Mouse (Mus musculus): ENCODE results near the gene Cd86. TPM values are rescaled to one million over a fixed set of nuclear protein-coding genes. Genes with fewer than 3 reads are reported as not detected.

Cd86 gene
- polyA plus RNA-seq, 1 experiment from 2014 or later: 9.3 TPM

GRCm38 (mm10) chr16:36631607-36632006, 34.3 kb downstream of the Cd86 start:
- 65% methylated on average over 5 of the region's 5 CpGs for whole genome bisulfite sequencing (ENCODE audit: insufficient replicate concordance)
- H3K9me3 ChIP-seq (replicated peaks; ENCODE audit: control insufficient read depth, low read length): no peaks in the 10 kb centered on the region

DNA sequence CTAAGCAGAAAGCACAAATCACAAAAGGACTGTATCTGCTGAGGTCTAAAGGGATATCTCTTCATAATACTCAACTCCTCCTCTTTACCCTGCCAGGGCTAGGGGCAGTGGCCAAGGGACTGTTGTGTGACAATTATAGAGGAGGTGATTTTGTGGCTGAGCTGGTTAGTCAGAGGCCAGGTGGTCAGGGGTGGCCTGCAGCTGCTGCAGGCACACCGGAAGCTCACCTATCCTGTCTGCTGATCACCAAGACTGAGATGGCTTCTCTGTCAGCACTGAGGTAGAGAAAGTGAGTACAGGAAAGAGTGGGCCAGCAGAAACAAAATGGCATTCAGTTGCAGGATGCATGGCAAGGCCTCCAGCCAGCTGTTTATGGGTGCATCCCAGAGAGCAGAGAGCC, 38.1 kb downstream of the Cd86 start:
- H3K4me3 ChIP-seq (ENCODE audit: low read depth, low read length): no peak overlapping the region
- 67% methylated on average over 1 of the region's 1 CpGs for WGBS (ENCODE audit: insufficient replicate concordance)

More at GRCm38 (mm10) chr16:36631607-36632006, 34.3 kb downstream of the Cd86 start:
- H3K9ac ChIP-seq (ENCODE audit: low read depth, low read length): no peak overlapping the region
- H3K36me3 ChIP-seq (ENCODE audit: control insufficient read depth, insufficient read depth): no peaks in the 10 kb centered on the region
- H3K27me3 ChIP-seq (ENCODE audit: control insufficient read depth, insufficient read depth, low read depth, low read length): no peaks in the 10 kb centered on the region
- H3K4me1 ChIP-seq (ENCODE audit: control insufficient read depth, low read depth, low read length): no peaks in the 10 kb centered on the region
- H3K4me2 ChIP-seq (ENCODE audit: low read depth, low read length): no peak overlapping the region
- no peak overlapping the region for H3K27ac ChIP-seq (ENCODE audit: low read length)
- no peak for ATAC-seq (ENCODE audit: low read depth)
- no peak overlapping the region for H3K4me3 ChIP-seq (ENCODE audit: low read depth, low read length)

GRCm38 (mm10) chr16:36626567-36627197, 39.2 kb downstream of the Cd86 start:
- peak; percentile 32; the same call in 1 of the 2 replicates for ATAC-seq (ENCODE audit: low read depth)
- Histone ChIP-seq H3K9ac (ENCODE audit: low read depth, low read length) (no peak overlapping the region), H3K27ac (ENCODE audit: low read length) (no peak overlapping the region), H3K4me3 (ENCODE audit: low read depth, low read length) (no peak overlapping the region), H3K36me3 (ENCODE audit: control insufficient read depth, insufficient read depth) (no peaks in the 10 kb centered on the region), H3K27me3 (ENCODE audit: control insufficient read depth, insufficient read depth, low read depth, low read length) (no peaks in the 10 kb centered on the region), H3K4me1 (ENCODE audit: control insufficient read depth, low read depth, low read length) (no peaks in the 10 kb centered on the region), H3K4me2 (ENCODE audit: low read depth, low read length) (no peak overlapping the region), H3K9me3 (replicated peaks; ENCODE audit: control insufficient read depth, low read length) (no peaks in the 10 kb centered on the region)
- WGBS (ENCODE audit: insufficient replicate concordance): 51% methylated on average over 5 of the region's 5 CpGs

More for the DNA sequence above, 38.1 kb downstream of the Cd86 start:
- H3K27me3 ChIP-seq (ENCODE audit: control insufficient read depth, insufficient read depth, low read depth, low read length): no peaks in the 10 kb centered on the region
- no peaks in the 10 kb centered on the region for H3K36me3 ChIP-seq (ENCODE audit: control insufficient read depth, insufficient read depth)
- no peaks in the 10 kb centered on the region for H3K4me1 ChIP-seq (ENCODE audit: control insufficient read depth, low read depth, low read length)
- no peak overlapping the region for H3K4me2 ChIP-seq (ENCODE audit: low read depth, low read length)
- no peaks in the 10 kb centered on the region for H3K9me3 ChIP-seq (replicated peaks; ENCODE audit: control insufficient read depth, low read length)
- no peak for ATAC-seq (ENCODE audit: low read depth)
- no peak overlapping the region for H3K9ac ChIP-seq (ENCODE audit: low read depth, low read length)
- H3K27ac ChIP-seq (ENCODE audit: low read length): no peak overlapping the region

DNA sequence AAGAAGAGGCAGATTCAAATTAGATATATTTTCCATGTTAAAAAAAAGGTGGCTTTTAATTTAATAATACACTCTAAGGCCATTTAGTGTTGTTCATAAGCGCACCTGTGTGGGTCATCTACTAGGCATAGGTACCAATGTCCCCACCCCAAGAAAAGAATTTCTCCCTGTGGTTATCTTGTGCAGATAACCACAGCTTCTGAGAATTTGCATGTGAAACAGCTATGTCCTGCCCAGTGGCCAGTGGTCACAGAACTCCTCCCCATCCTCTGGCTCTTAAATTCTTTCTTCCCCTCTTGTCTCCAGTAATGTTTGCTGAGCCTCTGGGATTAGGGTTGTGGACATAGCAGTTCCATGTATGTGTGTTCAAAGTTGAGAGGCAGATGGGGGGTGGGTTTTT, 40.0 kb downstream of the Cd86 start:
- no peaks in the 10 kb centered on the region for H3K4me1 ChIP-seq (ENCODE audit: control insufficient read depth, low read depth, low read length)
- no peaks in the 10 kb centered on the region for H3K27me3 ChIP-seq (ENCODE audit: control insufficient read depth, insufficient read depth, low read depth, low read length)
- H3K9me3 ChIP-seq (replicated peaks; ENCODE audit: control insufficient read depth, low read length): no peaks in the 10 kb centered on the region
- H3K4me3 ChIP-seq (ENCODE audit: low read depth, low read length): no peak overlapping the region
- H3K27ac ChIP-seq (ENCODE audit: low read length): no peak overlapping the region
- ATAC-seq (ENCODE audit: low read depth): no peak
- no peak overlapping the region for H3K9ac ChIP-seq (ENCODE audit: low read depth, low read length)
- H3K4me2 ChIP-seq (ENCODE audit: low read depth, low read length): no peak overlapping the region
- H3K36me3 ChIP-seq (ENCODE audit: control insufficient read depth, insufficient read depth): no peaks in the 10 kb centered on the region
- 80% methylated on average over 1 of the region's 1 CpGs for WGBS (ENCODE audit: insufficient replicate concordance)

- Histone ChIP-seq H3K9ac (ENCODE audit: low read depth, low read length) (no peak overlapping the region), H3K36me3 (ENCODE audit: control insufficient read depth, insufficient read depth) (no peaks in the 10 kb centered on the region), H3K4me1 (ENCODE audit: control insufficient read depth, low read depth, low read length) (no peaks in the 10 kb centered on the region), H3K27ac (ENCODE audit: low read length) (no peak overlapping the region), H3K27me3 (ENCODE audit: control insufficient read depth, insufficient read depth, low read depth, low read length) (no peaks in the 10 kb centered on the region), H3K4me2 (ENCODE audit: low read depth, low read length) (no peak overlapping the region), H3K9me3 (replicated peaks; ENCODE audit: control insufficient read depth, low read length) (no peaks in the 10 kb centered on the region), H3K4me3 (ENCODE audit: low read depth, low read length) (no peak overlapping the region)
- WGBS (ENCODE audit: insufficient replicate concordance): 59% methylated on average over 3 of the region's 3 CpGs
- ATAC-seq (ENCODE audit: low read depth): no peak
Measured at GRCm38 (mm10) chr16:36622320-36622719, 43.6 kb downstream of the Cd86 start.

DNA sequence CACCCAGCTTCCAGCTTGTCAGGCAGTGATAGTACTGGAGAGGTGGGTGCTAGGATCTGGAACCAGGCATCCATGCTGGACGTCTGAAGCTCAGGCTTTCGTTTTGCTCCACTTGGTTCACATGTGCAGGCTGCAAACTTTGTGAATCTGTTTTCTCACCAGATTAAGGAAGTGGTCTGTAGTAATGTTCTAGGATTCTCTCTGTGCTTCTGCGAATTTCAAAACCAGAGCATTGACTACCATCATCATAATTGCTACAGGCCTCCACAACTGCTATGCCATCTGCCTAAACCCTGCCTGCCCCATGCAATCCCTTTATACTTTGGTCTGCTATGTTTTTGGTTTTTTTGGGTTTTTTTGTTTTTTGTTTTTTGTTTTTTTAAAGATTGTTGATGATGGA, 44.8 kb downstream of the Cd86 start:
- no peak overlapping the region for H3K9ac ChIP-seq (ENCODE audit: low read depth, low read length)
- WGBS (ENCODE audit: insufficient replicate concordance): 55% methylated on average over 3 of the region's 3 CpGs
- no peaks in the 10 kb centered on the region for H3K36me3 ChIP-seq (ENCODE audit: control insufficient read depth, insufficient read depth)
- ATAC-seq (ENCODE audit: low read depth): no peak
- no peaks in the 10 kb centered on the region for H3K4me1 ChIP-seq (ENCODE audit: control insufficient read depth, low read depth, low read length)
- H3K27ac ChIP-seq (ENCODE audit: low read length): no peak overlapping the region
- no peak overlapping the region for H3K4me3 ChIP-seq (ENCODE audit: low read depth, low read length)
- no peak overlapping the region for H3K4me2 ChIP-seq (ENCODE audit: low read depth, low read length)
- H3K27me3 ChIP-seq (ENCODE audit: control insufficient read depth, insufficient read depth, low read depth, low read length): no peaks in the 10 kb centered on the region
- H3K9me3 ChIP-seq (replicated peaks; ENCODE audit: control insufficient read depth, low read length): no peaks in the 10 kb centered on the region

DNA sequence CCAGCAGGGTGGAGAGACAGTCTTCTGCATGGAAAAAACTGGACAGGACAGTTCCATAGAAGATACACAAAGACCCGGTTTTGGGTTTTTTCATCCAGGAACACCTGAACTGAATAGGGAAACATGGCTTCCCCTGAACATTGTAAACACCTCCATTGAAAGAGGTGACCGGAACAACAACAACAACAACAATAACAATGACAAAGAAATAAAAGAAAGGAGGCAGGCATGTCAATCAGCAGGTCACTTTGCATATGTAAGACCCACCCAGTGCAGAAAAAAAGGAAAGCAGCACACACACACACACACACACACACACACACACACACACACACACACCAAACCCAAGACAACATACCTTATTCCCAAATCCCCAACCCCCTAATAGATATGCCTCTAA, 52.2 kb downstream of the Cd86 start:
- no peaks in the 10 kb centered on the region for H3K27me3 ChIP-seq (ENCODE audit: control insufficient read depth, insufficient read depth, low read depth, low read length)
- no peaks in the 10 kb centered on the region for H3K4me1 ChIP-seq (ENCODE audit: control insufficient read depth, low read depth, low read length)
- H3K4me2 ChIP-seq (ENCODE audit: low read depth, low read length): no peak overlapping the region
- no peaks in the 10 kb centered on the region for H3K9me3 ChIP-seq (replicated peaks; ENCODE audit: control insufficient read depth, low read length)
- no peaks in the 10 kb centered on the region for H3K36me3 ChIP-seq (ENCODE audit: control insufficient read depth, insufficient read depth)
- H3K9ac ChIP-seq (ENCODE audit: low read depth, low read length): no peak overlapping the region
- no peak for ATAC-seq (ENCODE audit: low read depth)
- WGBS (ENCODE audit: insufficient replicate concordance): 57% methylated on average over 2 of the region's 2 CpGs
- H3K4me3 ChIP-seq (ENCODE audit: low read depth, low read length): no peak overlapping the region
- H3K27ac ChIP-seq (ENCODE audit: low read length): no peak overlapping the region

GRCm38 (mm10) chr16:36602632-36603031, 63.2 kb downstream of the Cd86 start:
- Histone ChIP-seq H3K36me3 (ENCODE audit: control insufficient read depth, insufficient read depth) (no peaks in the 10 kb centered on the region), H3K9me3 (replicated peaks; ENCODE audit: control insufficient read depth, low read length) (no peaks in the 10 kb centered on the region), H3K4me2 (ENCODE audit: low read depth, low read length) (no peak overlapping the region), H3K9ac (ENCODE audit: low read depth, low read length) (no peak overlapping the region), H3K27ac (ENCODE audit: low read length) (no peak overlapping the region), H3K4me1 (ENCODE audit: control insufficient read depth, low read depth, low read length) (no peaks in the 10 kb centered on the region), H3K4me3 (ENCODE audit: low read depth, low read length) (no peak overlapping the region), H3K27me3 (ENCODE audit: control insufficient read depth, insufficient read depth, low read depth, low read length) (no peaks in the 10 kb centered on the region)
- no peak for ATAC-seq (ENCODE audit: low read depth)
- WGBS (ENCODE audit: insufficient replicate concordance): 60% methylated on average over 3 of the region's 3 CpGs

GRCm38 (mm10) chr16:36598265-36598664, 67.6 kb downstream of the Cd86 start:
- 60% methylated on average over 4 of the region's 4 CpGs for WGBS (ENCODE audit: insufficient replicate concordance)
- Histone ChIP-seq H3K9me3 (replicated peaks; ENCODE audit: control insufficient read depth, low read length) (no peaks in the 10 kb centered on the region), H3K4me2 (ENCODE audit: low read depth, low read length) (no peak overlapping the region), H3K27ac (ENCODE audit: low read length) (no peak overlapping the region), H3K4me3 (ENCODE audit: low read depth, low read length) (no peak overlapping the region), H3K36me3 (ENCODE audit: control insufficient read depth, insufficient read depth) (no peaks in the 10 kb centered on the region), H3K4me1 (ENCODE audit: control insufficient read depth, low read depth, low read length) (no peaks in the 10 kb centered on the region), H3K27me3 (ENCODE audit: control insufficient read depth, insufficient read depth, low read depth, low read length) (no peaks in the 10 kb centered on the region), H3K9ac (ENCODE audit: low read depth, low read length) (no peak overlapping the region)
- ATAC-seq (ENCODE audit: low read depth): no peak
